Mouse (Mus musculus) granulocyte monocyte progenitor cell, adult 5-6 weeks (primary cell): ENCODE measurements around the gene Mmp27. TPM values are rescaled to one million over a fixed set of nuclear protein-coding genes. Genes with fewer than 3 reads are reported as not detected.
A peak's percentile ranks its signal among the peaks of the same experiment; 100 is the strongest.

ENCODE experiments used
- ATAC-seq: replicated peaks from 2 replicates; pipeline ENCODE4 v1.8.0; 2016; ENCODE audit warnings: mild to moderate bottlenecking, moderate TSS enrichment, inconsistent platforms; ENCODE audit not compliant: poor library complexity, severe bottlenecking
- total RNA-seq, 2 experiments: library from RNA; stranded (forward) in 1 of 2; stranded (reverse) in 1 of 2; fragments of 200-712, 200-1000 nt in 1 of 2; fragments of >200 nt in 1 of 2; fragmentation: Nextera tagmentation in 1 of 2; gene quantifications; 2 replicates each; pipeline ENCODE4 v1.2.3; 2014 to 2017

Gene Mmp27
- total RNA-seq, 2 experiments from 2014 or later: not detected

DNA sequence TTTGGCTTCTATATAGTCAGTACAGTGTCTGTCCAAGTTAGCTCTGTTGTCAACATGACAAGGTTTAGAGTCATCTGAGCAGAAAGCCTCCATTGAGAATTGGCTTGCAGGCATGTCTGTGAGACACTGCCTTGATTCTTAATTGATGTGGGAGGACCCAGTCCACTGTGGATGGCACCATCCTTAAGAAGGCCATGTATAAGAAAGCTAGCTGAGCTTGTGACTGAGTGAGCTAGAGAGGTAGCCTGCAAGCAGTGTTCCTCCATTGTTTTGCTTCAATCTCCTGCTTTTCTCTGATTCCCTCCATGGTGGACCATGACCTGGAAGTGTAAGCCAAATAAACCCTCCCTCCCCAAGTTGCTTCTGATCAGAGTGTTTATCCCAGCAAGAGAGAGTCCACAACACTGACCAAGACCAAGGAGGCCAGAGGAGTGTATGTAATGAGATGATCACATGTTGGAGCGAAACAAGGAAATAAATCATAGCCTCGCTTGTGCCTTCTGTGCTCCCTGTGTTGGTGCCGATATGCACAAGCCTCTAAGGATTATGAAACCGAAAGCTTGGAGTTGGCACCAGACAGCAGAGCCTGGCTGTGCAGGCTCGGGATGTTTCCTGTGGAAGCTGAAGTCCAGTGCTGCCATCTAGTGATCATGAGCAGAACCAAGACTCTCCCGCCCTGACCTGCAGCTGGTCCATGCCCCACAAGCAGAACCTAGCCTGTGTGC is 23.8 kb downstream of the Mmp27 start:
- ATAC-seq: peak; percentile 97

DNA sequence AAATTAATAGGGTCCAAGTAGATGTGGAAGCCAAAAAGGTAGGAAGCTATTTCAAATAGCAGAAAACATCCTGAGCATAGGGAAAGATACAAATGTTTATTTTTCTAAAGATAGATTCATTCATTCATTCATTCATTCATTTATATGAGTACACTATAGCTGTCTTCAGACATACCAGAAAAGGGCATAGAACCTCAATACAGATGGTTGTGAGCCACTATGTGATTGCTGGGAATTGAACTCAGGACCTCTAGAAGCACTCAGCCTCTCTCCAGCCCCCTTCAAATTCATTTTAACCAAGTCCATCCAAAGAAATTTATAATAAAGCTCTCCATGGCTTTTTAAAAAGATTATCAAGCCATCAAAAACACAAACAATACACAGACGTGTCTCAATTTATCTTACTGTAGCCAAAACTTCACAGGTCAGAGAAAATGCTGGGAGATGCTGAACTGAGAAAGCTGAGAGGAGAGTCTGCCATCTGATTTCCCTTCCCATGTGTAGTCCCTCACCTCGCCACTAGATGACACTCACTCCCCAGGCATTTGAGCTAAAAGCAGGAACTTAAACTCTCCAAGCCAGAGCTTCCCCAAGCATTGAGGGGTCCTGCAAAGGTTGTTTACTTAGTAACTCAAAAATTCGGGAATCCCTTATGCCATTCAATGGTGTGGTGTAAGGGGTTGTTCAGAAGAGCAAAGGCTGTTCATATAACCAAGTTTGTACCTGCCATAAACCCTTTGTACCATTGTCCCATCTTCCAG is 32.0 kb downstream of the Mmp27 start:
- ATAC-seq: peak; percentile 97

DNA sequence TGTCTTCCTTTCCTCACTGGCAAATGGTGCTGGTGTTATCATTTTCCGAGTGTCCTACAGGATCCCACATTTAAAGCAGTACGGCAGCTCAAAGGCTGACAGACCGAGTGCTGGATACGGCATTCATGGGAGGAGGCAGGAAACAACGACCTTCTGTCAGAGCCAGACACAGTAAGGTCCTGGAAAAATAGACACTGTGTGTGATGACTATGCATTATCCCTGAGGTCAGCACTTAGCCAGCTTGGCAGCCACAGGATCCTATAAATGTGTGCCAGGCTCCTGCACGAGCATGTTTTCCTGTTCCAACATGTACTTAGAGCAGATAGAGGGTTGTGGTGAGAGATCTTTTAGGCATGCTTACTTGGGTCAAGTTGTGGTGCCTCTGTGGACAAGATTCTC is 32.8 kb downstream of the Mmp27 start:
- peak; percentile 18 for ATAC-seq

DNA sequence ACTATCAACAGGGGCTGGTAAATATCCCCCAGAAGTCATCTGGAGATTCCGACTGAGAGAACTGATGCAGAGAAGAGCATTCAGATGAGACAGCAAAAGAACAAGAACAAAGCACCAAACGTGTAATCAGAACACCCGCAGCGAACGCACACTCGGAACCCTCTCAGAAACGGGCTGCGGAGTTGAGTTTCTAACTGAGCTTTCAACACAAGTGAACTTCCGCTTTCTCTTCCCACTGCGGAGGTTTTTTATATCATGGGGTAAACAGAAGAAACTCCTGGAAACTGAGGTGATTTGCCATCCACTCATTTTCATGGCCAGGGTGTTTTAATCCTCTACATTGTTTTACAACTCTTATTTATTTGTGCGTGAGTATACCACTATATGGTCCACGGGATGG is 34.4 kb downstream of the Mmp27 start:
- no peak; the same call in 1 of the 2 replicates for ATAC-seq

DNA sequence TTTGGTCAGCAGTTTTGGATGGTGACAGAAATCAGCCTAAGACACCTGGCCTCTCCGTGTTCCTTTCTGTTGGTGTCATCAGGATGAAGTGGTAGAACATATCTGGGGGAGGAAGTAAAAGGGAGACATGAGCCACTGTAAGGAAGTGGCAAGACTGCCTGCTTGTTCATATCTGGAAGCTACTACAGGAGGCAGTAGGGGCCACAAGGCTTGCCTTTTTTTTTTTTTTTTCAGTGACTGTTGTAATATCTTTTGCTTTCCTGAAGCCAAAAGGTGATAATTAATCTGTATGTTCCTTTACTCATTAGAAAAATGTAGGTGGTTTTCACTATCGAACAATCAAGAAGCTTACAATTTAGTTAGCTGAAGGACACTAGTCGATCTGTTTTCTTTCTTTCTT is 51.4 kb downstream of the Mmp27 start:
- no peak for ATAC-seq

DNA sequence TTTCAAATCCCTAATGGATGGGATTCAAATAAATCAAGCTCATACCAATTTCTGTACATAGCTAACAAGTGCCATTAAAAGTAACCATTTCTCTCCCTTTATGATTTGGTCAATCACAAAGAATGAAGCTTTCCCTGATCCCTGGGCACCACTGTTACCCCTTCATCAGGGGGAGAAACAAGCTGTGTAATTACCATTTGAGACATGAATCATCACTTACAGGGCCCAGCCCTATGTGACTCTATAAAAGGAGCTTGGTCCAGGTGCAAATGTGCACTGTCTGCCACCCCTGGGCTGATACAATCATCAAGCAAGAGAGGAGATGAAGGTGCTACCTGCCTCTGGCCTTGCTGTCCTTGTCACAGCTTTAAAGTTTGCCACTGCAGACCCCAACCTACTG is 56.7 kb downstream of the Mmp27 start, which contains the start of gene Mmp20:
Gene Mmp20 (plus strand): TSS at position 301 of the 400 bp plus-strand sequence.
- ATAC-seq: no peak

Other genes with a start within 250 kb of the Mmp27 start
- not detected in 2 replicates for gene Mmp12, start 227.0 kb upstream of the Mmp27 start, total RNA-seq (2014; fragmentation: Nextera tagmentation)
- gene Mmp12, start 227.0 kb upstream of the Mmp27 start, total RNA-seq (2017): not detected in 2 replicates
- not detected in 2 replicates for gene Mmp1b, start 183.3 kb upstream of the Mmp27 start, total RNA-seq (2014; fragmentation: Nextera tagmentation)
- gene Mmp1b, start 183.3 kb upstream of the Mmp27 start, total RNA-seq (2017): not detected in 2 replicates
- not detected in 2 replicates for gene Mmp3, start 125.6 kb upstream of the Mmp27 start, total RNA-seq (2014; fragmentation: Nextera tagmentation)
- gene Mmp3, start 125.6 kb upstream of the Mmp27 start, total RNA-seq (2017): not detected in 2 replicates
- gene Mmp10, start 69.0 kb upstream of the Mmp27 start, total RNA-seq (2014; fragmentation: Nextera tagmentation): not detected in 2 replicates
- gene Mmp10, start 69.0 kb upstream of the Mmp27 start, total RNA-seq (2017): not detected in 2 replicates
- gene Mmp8, start 12.9 kb upstream of the Mmp27 start, total RNA-seq (2014; fragmentation: Nextera tagmentation): 2.3 and 4.7 TPM in 2 replicates
- gene Mmp8, start 12.9 kb upstream of the Mmp27 start, total RNA-seq (2017): 14.0 and 15.2 TPM in 2 replicates
- gene Mmp20, start 56.8 kb downstream of the Mmp27 start, total RNA-seq (2014; fragmentation: Nextera tagmentation): not detected in 2 replicates
- gene Mmp20, start 56.8 kb downstream of the Mmp27 start, total RNA-seq (2017): not detected in 2 replicates
- gene Mmp7, start 120.7 kb downstream of the Mmp27 start, total RNA-seq (2014; fragmentation: Nextera tagmentation): not detected in 2 replicates
- not detected in 2 replicates for gene Mmp7, start 120.7 kb downstream of the Mmp27 start, total RNA-seq (2017)
- gene Tmem123, start 192.6 kb downstream of the Mmp27 start, total RNA-seq (2014; fragmentation: Nextera tagmentation): 77.3 and 83.0 TPM in 2 replicates
- gene Tmem123, start 192.6 kb downstream of the Mmp27 start, total RNA-seq (2017): 114 and 119 TPM in 2 replicates